Mouse (Mus musculus) ZHBTc4 (cell line): Measurements from ENCODE around the gene Zcchc18.
"Not testable (repeated sequence)": the region's sequence is repeated elsewhere in the genome, so short reads cannot be mapped to it uniquely, and the experiment has no call there.

ENCODE experiments used
- DNase-seq: peaks from one replicate; pipeline ENCODE4 v3.0.0-alpha.2; 2011; ENCODE audit warnings: low read depth, low spot score

The Zcchc18 gene

DNA sequence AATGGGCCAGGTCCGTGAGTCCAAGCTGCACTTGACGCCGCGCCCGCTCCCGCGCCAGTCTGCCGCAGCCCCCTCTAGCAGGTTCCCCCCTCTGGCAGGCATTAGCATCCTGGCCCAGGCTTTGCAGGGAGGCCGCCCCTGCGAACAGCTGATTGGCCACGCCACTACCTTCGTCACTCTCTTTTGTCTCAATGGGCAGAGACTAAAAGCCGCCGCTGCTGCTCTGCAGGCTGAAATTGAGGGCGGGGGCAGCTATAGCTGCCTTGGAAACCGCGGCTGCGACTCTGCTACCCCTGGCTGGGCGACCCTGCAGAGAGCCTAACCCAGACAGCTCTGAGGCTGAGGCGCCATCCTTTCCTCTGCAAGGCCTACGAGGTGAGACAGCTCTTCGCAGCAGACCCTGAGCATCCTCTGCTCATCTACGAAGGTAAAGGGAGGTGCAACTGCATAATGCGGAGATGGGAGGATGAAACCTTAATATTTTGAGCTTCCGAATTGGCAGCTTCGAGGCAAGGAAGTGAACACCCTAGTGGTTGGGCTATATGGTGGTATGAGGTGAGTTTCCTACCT lies at the start of gene Zcchc18:
Zcchc18 (plus strand) TSS at position 178 of the 570 bp plus-strand sequence.
- peak; percentile 74 for DNase-seq

DNA sequence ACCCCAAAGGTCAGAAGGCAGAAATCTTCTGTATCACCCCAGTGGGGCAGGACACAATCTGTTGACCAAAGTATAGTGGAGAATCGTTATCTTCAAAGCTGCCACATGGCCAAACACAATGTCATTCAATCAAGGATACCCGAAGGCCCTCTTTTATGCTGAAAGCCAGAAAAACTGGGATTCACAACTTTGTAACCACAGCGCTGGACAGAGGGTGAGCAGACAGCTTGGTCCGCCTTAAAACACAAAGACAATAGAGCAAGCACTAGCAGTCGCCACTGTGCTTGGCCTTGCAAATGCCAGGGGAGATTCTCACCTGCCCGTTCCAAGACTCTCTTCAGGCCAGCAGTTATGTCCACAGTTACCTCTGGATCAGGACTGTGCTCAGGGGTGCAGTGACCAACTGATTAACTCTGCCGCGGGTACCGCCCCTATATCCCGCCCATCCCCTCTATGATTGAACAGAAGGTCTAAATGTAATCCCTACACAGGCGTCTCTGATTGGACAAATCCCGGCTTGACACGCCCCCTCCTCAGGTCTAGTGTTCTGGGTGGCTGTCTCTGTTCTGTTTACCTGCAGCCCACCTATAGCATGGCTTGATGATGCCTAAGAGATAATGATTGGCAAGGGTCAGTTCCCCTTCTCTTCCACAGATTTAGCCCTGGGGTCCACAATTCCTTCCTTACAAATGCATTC lies 35.2 kb upstream of the Zcchc18 start:
- DNase-seq: peak; percentile 70

DNA sequence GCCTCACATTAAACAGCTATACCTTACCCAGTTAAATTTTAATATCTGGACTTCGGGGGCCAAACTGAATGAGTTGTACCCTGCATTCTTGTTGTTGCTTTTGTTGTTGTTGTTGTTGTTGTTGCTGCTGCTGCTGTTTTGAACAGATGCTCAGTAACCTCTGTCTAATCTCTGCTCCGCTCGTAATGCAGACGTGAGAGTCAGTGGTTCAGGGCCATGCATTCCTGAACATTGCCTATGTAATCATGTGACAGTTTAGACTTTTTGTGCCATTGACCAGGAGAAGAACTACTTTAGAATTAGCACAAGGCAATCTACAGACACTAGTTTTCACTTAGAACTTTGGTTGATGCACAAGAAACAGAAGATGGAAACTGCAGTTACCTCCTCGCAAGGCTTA lies 34.7 kb upstream of the Zcchc18 start:
- not testable (repeated sequence) for DNase-seq

DNA sequence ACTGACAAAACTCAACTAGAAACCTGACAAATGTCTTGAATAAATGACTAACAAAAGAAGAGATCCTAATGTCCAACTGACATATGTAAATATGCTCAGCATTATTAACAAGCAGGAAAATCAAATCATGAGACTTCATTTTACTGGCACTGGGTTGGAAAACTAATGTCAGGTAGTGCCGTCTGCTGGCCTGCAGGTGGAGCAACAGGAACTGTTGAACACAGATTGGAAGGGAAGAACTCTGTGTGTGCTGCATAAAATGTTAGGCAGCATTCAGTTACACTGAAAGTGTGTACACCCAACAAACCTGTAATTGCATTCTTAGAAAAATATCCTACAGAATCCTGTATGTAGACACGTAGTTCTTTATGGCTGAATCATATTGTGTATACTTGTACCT lies 33.3 kb upstream of the Zcchc18 start:
- DNase-seq: peak; percentile 25

DNA sequence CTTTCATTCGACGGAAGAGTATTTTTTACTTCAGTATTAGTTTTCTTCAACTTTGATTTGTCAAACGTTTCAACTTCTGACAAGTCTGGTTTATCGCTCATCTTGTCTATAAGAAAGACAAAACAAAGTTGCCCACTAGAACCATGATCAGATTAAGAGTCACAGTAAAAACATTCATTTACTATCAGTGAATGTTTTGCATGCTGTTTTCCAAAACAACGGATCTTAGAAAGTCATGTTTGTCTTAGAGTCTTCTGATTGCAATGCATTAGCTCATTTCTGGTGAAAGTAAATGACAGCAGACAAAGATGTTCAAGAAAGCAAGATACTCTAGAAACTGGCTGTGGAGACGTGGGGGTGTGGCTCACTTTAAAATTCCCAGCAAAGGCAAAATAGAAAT lies 17.6 kb upstream of the Zcchc18 start, which contains the start of gene Tmsb15b2:
Tmsb15b2 (minus strand) TSS at position 101 of the 400 bp plus-strand sequence.
- not testable (repeated sequence) for DNase-seq

DNA sequence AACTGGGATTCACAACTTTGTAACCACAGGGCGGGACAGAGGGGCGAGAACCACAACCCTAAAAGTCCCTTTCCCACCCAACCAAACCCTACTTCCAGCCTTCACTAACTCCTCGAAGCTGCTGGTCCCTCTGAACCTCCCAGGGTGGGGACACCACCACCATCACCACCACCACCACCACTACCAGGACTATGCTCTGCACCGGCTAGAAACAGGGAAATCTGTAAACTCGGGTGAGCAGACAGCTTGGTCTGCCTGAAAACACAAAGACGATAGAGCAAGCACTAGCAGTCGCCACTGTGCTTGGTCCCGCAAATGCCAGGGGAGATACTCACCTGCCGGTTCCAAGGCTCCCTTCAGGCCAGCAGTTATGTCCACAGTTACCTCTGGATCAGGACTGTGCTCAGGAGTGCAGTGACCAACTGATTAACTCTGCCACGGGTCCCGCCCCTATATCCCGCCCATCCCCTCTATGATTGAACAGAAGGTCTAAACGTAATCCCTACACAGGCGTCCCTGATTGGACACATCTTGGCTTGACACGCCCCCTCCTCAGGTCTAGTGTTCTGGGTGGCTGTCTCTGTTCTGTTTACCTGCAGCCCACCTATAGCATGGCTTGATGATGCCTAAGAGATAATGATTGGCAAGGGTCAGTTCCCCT lies 16.4 kb upstream of the Zcchc18 start, which contains the start of the genes Tmsb15l and Tmsb15b1:
Tmsb15l (minus strand) TSS at position 446 of the 661 bp plus-strand sequence.
Tmsb15b1 (minus strand) TSS at position 451 of the 661 bp plus-strand sequence.
- peak; percentile 88 for DNase-seq

DNA sequence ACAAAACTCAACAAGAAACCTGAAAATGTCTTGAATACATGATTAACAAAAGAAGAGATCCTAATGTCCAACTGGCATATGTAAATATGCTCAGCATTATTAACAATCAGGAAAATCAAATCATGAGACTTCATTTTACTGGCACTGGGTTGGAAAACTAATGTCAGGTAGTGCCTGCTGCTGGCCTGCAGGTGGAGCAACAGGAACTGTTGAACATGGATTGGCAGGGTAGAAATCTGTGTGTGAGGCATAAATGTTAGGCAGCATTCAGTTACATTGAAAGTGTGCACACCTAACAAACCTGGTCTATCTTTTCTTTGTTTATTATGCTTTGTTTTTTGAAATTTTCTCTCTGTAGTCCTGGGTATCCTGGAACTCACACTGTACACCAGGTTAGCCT lies 14.3 kb upstream of the Zcchc18 start:
- peak; percentile 41 for DNase-seq

DNA sequence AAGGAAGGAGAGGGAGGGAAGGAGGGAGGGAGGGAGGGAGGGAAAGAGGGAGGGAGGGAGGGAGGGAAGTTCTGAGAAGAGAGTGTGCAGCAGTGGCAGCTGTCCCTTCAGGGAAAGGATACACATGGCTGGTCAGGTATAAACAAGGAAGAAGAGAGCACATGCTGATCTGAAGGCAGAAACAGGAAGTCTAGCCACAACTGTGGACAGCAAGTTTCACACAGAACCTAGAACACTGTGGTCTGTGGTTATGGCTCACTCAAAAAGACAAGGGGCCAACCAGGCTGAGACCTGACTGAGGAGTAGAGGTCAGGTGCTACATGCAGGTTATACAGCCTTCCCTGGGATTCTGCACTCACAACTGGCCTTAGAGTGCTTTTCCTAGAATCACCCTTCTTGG lies 6.9 kb upstream of the Zcchc18 start:
- no peak for DNase-seq

DNA sequence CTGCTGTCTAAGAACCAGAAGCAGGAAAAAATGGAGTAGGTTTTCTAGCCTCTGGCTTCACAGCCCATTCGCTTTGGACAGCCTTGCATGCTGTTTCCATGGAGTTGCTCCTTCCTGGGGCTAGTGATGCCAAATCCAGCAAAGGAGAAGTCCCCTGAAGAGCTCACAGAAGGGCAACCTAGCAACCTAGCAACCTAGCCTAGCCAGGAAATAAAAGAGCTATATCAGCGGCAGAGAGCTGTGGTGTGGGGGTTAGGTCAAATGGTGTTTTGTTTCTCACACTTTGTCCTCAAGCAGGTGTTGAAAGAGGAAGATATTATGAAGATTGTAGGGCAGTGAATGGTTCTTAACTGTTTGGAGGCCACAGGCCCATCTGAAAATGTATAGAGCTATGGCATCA lies 1.7 kb upstream of the Zcchc18 start:
- no peak for DNase-seq

DNA sequence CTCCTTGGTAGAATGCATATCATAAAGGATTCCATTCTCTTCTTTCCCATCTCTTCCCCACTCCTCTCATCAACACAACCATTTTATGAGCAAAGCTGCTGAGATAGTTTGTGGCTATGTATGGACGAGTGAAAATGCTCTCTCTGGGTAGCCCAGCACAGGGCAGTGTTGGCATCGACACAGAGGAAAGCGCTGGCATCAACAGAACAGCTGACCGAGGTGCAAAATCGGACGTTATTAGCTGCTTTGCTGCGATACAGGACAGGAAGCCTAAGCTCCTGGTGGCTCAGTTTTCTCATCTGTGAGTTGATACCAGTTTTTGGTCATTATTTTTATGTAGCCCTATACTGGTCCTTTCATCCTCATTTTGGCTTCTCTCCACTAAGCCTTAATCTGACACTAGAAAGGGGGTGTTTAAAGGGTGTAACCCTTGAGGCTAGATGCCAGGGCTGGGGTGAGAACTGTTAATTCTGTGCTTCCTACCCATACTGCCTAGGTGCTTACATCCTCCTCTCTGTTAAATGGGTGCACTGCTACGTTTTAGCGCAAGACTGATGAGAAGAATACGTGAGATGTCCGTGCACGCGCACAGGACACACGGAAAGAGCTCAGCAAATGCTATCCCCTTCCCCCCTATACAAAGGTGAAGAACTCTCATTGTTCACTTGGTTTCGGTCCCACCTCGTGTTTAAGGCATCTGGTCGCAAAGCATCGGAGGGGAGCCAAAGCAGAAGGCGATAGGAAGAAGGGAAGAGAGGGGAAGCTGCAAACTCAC lies 577 bp upstream of the Zcchc18 start:
- DNase-seq: no peak

DNA sequence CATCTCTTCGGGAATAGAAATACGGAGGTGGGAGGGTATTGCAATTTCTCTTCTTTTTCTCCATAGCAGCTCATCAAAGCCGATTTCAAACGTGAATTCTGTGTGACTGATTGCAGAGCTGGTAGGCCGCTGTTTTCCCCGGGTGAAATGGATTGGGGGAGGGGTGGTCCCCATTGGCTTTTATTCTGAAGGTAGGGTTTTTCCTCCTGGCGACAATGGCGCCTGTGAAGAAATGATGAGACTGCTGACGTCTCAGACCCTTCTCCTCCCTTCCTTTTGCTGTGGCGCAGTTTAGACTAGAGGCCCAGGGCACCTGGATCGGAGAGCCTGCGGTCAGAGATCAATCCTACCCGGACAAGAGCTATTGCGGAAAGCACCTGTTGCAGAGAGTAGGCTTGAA lies 686 bp downstream of the Zcchc18 start:
- no peak for DNase-seq

DNA sequence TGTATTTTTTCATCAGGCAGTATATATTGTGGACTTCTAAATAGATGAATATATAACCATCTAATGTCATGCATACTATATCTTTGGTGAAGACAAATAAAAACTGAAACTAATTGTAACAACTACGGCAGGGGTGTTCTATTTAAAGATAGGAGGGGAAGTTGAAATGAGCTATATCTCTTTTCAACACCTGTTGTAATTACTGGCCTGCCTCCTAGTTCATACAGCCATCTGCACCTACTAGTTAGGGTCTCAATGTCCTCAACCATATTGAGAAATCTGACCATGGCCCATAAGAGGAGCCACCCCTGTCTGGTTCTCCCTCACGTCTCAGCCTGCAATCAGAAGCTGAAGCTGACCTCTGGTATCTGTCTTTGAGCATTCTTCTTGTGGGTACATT lies 3.3 kb downstream of the Zcchc18 start:
- DNase-seq: no peak

DNA sequence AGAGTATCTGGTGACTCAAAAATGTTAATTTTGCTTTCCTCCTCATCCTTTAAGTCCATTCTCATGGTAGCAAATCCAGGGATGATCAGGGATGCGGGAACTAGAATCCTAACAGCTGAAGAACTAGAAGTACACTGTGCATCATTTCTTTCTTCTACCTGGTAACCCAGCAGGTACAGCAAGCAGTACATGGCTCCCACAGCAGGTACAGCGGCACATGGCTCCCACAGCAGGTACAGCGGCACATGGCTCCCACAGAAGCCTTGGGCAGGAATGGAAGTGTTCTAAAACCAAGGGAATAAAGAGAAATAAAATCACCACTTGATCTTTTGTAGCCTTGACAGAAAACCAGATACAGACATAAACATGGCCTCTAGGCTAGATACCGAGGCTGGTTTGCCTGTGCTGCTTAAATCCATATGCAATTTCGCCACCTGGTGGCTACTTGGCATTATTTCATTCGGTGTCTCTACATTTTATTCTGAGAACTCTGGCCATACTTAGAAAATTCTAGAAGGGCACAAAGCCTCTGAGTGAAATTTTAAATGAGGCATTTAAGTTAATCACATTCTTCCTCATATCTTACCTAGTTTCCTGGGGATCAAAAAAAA lies 22.2 kb downstream of the Zcchc18 start:
- DNase-seq: peak; percentile 65

DNA sequence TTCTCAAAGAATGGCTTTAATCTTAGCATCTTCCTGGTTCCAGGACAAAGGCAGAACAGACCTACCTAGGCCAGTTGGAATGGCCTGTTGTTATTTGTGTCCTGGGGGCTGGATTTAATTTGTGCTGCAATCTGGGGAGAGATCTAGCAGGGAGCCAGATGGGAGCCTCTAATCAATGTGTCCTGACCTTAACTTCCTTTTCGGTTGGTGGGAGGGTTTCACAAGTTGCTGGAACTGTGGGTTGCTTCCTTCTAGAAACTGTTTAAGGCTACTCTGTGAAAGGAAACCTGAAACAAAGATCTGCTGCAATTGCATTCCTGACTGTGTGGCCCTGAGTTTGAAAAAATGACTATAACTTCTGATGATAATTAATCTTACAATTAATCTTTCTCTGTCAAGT lies 24.7 kb downstream of the Zcchc18 start:
- DNase-seq: no peak

DNA sequence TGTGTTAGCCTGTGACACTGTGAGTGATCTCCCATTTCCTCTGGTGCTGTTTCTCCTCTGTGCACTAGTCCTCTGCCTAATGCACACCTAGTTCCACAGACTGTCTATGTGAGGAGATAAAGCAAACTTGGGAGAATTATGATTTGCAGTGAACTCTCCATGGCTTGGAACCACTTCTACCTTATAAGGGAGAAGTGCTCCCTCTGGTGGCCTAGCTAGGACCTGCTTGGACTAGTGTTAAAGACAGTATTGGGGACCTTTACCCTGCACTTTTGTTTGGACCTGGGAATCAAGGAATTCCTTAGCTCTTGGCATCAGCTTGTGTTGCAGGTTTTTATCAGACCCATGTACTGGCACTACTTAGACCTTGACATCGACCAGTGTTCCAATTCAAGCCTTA lies 26.4 kb downstream of the Zcchc18 start:
- DNase-seq: peak; percentile 77

DNA sequence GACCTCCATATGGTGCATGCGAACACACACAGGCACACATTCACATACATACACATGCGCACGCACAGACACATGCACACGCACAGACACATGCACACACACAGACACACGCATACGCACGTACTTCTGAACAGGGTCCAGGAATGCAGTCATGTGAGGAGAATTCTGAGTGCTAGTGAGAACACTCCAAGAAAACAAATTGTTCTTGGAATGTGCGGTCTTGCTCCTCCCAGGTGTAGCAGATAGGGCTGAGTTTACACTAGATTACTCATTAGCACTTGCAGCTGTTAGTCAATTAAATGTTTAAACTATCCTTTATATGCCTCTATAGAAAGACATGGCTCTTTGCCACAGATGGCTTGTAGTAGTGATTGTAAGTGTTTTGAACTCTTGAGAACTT lies 38.0 kb downstream of the Zcchc18 start:
- DNase-seq: no peak

DNA sequence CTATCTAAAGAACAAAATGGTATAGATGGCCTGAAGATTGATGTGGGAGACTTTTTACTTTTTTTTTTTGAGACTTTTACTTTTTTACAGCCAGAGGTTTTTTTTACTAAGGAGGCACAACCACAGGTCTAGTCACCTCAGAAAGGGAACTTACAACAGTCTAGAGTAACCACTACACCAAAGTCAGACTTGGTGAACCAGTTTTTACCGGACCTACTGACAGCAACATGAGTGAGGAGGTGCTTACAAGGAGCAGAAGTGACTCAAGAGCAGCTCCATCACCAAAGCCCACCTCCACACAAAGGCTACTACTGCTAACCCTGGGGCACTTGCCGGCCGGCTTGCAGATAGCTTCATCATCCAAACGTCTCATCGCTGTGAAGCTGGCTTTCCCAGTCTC lies 38.8 kb downstream of the Zcchc18 start:
- no peak for DNase-seq

DNA sequence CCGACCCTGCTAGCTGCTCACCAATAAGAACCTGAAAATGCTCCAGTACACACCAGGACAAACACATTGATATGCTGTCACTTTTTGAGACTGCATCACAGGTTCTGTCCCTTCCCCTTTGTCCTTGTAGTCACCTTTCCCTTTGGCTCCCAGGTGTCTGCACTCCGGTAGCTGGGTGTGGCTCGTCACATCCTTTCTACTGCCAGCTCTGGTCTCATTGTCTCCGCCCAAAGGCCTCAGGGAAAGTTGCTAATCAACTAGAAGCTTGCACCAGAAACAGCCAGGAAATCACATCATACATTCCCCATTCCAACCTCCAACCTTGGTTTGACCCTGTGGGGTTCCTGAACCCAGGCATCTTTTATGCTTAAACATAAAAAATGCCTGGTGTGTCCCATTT lies 41.4 kb downstream of the Zcchc18 start:
- DNase-seq: peak; percentile 79

DNA sequence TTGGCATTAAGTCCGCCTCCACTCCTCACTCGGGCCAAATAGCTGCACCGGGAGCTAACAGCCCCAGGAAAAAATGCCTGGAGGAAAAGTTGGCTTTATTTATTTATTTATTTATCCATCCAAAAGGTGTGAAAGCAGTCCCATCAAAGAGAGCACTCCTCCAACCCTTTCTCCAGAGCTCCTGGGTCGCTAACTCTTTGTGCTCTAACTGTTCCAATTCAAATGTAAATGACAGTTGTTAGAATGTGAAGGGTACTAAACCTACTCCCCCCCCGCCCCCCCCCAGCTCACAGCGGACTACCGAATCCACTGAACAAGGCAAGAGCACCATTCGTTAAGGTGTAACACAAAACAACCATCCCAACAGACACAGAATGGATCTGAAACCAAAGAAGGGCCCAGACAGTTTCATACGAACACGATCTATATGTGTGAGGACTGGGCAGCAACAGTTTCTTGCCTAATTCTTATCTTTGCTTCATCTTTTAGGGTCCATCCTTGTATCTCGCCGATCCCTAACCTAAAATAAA lies 44.6 kb downstream of the Zcchc18 start:
- peak; percentile 68 for DNase-seq

DNA sequence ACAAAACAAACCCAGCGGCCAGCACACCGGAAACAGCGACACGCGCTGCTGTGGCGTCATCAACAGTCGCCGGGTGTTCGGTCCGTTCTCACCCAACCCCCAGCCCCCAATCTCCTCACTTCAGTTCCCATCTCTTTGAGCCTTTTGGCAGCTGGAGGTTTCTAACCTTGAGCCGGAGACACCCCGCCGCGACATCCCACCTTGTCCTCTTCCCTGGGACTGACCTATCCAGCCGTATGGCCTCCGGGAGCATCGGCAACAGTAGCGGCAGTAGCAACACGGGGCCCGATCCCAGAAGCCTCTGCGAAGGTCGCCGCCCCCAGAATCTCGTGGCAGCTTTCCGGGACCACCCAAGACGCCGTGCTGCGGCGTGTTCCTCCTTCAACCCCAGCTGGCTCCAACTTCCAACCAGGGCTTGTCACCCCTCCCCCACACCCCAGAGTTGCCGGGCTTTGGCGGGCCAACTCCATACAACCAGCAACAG lies 45.1 kb downstream of the Zcchc18 start, which contains the start of gene Slc25a53:
Slc25a53 (minus strand) TSS at position 303 of the 484 bp plus-strand sequence.
- DNase-seq: peak; percentile 95

DNA sequence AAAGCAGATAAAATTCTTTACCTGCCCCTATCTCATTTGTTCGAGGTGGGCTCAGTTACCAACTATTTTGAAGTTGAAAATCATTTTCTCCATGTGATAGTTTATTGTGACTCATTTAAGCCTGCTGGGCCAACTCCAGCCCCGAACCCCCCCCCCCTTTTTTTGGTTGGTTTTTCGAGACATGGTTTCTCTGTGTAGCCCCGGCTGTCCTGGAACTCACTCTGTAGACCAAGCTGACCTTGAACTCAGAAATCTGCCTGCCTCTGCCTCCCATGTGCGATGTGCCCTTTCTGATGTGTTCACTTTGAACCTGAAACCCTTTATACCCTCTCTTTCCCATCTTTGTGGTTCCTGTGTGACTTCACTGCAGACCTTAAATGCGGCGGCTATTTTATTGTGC lies 45.5 kb downstream of the Zcchc18 start:
- no peak for DNase-seq
